Mouse (Mus musculus): ENCODE measurements around the gene Fzd4.

The Fzd4 gene

DNA sequence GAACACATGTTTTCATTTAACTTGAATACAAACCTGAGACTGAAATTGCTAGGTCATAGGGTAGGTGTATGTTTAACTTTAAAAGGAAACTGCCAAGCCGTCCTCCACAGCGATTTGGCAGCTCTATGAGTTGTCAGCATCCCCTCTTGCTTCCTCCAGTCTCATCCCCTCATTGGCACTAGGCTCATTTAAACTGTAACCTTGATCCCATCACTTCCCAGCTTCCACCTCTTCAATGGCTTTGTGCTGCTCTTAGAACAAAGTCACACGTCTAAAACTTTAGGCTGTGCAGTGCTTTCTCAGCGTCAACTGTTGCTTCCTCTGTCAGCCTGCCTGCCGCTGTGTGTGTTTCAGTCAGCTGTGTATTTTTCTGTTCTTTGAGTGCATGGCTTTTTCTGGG, 22.9 kb downstream of the Fzd4 start:
- DNase-seq (ENCODE audit: inconsistent ontology term): no peak

DNA sequence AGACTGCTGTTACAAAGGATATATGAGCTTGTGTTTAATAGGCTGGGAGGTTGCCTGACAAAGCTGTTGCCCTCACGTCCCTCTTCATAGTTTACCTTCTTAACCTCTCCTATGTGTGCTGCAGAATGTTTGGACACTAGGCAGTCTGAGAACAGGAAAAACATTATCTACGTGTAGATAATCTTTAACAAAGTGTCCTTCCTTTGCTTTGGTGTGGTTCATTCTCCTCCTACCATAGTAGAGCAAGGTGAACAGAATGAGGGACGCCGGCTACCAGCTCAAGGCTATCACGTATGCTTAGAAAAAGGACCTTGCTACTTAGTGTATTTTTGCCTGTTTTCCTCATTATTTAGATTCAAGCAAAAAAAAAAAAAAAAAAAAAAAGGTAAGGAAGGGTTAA, 24.6 kb downstream of the Fzd4 start:
- DNase-seq (ENCODE audit: inconsistent ontology term): no peak

DNA sequence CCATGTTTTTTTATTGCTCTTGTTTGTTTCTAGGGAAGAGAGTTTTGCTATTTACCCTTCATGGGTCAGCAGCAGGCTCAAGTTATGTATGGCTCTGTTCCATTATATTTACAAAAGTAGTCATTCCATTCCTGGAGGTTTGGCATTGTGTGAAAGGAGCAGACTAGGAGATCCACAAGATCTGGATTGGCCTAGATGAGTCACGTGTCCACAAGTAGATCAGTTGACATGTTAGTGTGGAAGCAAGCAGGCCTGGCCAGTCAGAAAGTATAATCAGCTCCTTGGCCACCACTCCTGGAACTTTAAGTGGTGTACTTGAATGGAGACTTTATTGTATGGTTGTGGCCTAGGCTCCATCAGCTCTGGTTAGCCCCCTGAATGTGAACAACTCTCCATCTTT, 25.2 kb downstream of the Fzd4 start:
- peak; percentile 22 for DNase-seq (ENCODE audit: inconsistent ontology term)

DNA sequence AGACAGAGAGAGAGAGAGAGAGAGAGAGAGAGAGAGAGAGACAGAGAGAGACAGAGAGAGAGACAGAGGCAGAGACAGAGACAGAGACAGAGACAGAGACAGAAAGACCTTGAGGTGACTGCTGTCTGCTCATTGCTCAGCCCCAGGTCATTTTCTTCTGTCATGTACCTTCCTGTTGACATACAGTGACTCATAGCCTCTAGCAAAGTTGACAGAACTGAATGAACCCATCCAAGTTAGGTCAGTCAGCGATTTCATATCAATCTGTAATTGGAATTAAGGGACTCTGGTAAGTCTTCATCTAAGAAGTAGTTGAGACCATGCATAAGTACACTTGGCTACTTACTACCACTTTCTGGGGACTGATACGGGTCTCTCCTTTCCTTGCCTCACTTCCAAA, 27.0 kb downstream of the Fzd4 start:
- no peak for DNase-seq (ENCODE audit: inconsistent ontology term)

DNA sequence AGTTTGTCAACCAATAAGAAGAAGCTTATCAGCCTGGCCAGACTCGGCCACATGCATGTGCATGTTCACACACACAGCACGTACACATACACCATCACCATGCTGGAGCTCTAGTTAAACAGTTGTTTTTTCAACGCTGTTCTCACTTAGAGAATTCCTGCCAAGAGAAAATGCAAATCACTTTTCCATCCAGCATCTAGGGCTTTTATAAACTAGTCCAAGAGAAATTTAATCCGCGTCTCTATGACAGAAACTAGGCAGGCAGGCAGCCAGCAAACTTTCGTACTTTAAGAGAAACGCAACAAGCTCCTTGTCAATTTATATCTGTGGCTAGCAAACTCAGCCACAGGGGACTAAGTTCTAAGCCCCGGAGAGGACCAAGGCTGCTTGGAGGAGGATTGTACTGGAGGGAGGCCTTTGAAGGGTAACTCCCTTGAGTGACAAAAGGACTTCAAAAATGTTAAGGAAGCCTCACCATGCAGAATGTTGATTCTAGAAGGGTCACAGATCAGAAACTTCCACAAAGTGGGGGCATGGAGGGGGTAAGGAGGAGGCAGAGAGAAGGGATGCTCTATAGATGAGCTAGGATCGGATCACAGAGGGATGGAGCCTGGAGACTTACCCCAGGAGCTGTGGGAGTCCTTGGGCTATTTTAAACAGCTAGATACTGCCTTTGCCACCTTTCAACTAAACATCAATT, 29.2 kb downstream of the Fzd4 start:
- no peak for DNase-seq (ENCODE audit: inconsistent ontology term)

DNA sequence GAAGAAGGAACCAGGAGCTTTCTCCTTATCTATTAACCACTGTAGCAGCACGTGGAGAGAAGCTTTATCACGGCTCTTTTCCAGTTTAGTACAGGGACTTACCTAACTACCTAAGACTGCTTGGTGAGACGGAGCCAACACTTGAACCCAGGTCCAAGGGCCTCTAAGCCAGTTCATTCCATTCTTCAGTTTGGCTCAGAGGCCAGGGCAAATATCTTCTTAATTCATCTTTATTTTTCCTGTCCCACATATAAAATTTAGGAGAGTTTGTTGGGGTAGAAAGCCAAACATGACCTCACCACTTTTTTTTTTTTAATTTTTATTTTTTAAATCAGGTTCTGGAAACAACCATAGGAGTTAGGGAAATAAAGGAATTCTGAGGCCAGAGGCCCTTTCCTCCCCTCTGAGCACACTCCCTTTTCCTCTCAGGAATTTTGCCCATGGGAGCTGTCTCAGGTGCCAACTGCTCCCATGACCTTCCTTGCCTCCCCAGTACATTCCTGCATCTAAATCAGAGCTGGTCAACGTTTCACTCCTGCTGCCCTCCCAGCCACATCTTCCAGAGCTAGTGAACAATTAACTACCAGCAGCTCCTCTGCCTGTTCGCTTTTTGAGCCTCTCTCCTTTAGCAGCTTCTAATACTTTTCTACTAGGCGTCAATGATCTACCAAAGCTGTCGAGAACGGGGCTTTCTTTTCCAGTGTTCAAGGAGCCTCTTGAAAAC, 29.9 kb downstream of the Fzd4 start:
- no peak for DNase-seq (ENCODE audit: inconsistent ontology term)

DNA sequence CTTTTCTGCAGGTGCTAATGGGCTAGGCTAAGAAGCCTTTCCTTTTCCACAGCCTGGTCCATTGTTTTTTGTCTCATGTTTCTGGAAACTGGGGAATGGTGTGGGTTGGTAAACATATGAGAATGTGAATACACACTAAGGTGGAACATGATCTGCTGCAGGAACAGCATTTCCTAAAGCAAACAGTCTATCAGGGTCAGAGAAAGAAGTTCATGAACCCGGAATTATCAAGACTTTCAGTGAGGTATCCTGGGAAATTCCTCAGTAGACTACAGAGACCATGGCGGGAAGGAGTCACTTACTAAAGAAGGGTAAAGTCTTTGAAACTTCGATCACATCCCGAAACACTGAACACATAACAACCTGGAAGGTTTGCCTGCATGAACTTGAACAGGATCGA, 32.2 kb downstream of the Fzd4 start:
- DNase-seq (ENCODE audit: inconsistent ontology term): no peak

DNA sequence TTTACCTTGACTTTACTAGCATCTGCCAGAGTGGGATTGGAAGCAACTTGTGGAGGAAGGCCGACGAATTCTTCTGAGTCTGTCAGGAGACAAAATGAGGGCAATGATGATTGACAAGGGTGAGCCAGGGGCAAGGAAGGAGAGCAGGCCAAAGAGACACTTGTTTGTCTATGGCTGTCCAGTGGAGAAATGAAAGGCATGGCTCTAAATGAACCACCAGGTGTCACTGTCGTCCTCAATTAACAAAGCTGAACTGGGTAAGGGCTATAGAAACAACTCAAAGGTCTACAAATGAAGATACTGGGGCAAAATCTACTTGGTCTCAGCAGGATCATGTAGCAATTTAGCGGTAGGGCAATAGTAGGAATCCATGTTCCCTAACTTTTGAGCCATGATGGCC, 33.4 kb downstream of the Fzd4 start:
- peak; percentile 38 for DNase-seq (ENCODE audit: inconsistent ontology term)

DNA sequence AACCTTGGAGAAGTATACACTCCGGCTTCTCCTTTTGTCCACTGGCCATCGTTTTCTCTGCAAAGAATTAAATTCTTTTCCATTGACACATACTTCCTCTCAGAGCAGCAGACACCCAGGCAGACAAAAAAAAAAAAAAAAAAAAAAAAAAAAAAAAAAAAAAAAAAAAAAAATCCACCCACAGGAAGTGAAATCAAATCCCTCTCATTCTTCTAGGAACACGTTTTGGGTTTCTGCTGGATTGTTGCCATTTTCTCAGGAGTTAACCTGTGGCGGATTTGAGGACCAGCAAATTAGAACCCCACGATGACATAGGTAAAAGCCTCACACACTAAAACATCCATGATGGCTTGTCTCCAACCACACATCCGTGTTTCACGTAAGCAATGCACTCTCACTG, 37.1 kb downstream of the Fzd4 start:
- DNase-seq (ENCODE audit: inconsistent ontology term): peak; percentile 65

DNA sequence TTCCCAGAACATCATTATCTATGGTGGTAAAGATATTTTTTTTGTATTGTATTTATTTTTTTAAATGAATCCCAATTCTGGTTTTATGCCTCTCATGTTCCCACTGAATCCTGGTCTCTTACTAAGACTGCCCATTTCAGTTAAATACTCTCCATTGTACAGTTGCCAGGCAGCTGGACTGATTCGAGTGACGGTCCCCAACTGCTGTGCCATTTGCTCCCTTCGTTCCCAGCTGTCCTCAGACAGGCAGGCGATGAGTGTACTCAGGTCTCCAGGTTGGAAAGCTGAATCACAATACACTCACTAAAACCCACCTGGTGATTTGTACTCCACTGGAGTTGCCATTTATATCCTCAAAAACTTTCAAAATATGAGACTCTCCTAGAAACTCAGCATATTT, 38.1 kb downstream of the Fzd4 start:
- no peak for DNase-seq (ENCODE audit: inconsistent ontology term)

DNA sequence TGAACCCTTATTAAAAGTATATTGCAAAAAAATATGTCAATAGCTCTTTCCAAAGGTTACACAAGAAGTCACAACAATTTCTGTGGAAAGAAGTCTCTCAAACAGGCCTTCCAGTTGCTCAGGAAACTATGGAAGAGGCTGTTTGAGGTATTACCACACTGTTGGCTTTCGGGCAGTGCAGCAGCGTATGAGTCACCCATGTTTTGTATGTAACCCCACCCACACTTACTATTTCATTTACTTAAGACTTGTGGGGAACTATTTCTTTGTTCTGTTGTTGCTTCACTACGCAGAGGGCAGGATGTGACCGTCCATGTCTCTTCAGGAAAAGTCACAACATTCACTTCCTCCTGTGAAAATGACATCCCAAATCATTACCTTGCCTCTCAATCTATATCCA, 41.0 kb downstream of the Fzd4 start:
- DNase-seq (ENCODE audit: inconsistent ontology term): no peak

DNA sequence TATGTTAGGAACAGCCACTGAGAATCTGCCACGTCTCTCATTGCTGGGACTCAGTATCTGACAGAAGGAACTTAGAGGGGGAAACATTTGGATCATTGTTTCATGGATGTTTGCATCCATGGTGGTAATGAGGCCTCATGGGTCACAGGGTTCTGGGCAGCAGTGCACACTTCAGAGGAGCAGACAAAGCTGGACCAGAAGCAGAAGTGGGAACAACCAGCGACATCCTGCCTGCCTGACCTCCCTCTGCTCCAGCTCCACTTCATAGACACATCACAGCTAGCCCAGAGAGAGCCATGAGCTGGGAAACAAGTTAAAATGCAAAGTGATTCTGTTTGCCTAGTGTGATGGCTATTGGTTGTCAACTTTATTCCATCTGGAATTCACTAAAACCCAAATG, 46.2 kb downstream of the Fzd4 start:
- no peak for DNase-seq (ENCODE audit: inconsistent ontology term)

DNA sequence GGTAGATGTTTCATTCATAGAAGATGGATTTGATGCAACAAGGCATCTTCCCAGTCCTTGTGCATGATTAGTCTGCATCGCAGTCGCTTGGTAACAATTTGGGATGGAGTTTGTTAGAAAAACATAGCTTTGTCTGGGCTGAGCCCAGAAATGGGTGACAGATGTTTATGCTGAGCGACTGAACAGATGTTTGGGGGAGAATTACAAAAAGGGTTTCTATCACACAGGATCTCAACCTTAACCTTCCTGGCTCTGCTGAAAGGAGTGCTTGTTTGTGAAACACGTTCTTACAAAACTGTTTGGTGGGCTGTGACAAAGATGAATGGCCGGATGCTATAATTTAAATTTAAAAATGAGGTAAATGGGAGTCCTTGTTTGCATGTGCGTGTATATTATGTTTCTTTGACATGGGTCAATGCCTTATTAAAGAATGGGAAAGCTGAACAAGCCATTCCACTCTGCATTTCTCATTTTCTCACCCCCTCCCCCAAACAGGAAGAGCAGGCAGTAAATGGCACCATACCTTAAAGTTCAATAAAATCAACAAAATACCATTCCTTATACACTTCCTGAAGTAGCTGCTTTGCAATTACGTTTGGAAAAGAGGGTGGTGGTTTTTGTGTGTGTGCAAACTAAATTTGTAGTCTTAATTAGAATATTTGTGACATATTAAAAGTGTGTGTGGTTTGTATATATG, 52.4 kb downstream of the Fzd4 start:
- DNase-seq (ENCODE audit: inconsistent ontology term): no peak

DNA sequence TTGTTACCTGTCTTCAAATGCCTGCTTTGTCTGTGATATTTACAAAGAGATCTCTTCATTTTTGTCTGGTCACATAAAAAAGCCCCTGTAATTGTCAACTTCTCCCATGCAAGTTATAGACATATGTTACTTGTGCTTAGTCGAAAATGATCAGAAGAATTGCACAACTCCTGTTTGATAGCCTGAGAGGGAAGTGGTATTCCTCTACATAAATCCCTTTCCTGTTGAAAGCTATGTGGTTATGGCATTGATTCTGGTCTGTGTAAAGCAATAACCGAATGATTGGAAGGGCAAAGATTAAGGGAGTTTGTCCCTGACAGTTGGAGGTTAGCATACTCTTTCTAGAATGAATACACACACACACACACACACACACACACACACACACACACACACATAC, 55.5 kb downstream of the Fzd4 start:
- no peak for DNase-seq (ENCODE audit: inconsistent ontology term)

DNA sequence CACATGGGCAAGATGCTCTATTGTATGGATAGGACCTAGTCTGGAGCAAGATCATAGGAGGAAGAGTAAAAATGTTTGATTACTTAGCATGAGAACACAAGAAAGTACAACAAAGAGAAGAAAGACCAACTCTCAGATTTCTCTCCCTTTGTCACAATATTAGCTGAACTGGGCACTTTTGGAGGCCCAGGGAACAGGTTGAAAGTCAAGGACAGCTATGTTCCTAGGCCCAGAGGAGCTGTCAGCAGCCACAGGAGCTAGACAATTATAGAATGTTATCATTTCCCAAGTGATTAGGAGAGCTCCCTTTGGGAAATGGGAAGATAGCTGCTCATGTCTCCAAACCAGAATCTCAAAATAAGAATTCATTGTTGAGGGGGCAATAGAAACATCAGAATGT, 56.8 kb downstream of the Fzd4 start:
- DNase-seq (ENCODE audit: inconsistent ontology term): no peak

DNA sequence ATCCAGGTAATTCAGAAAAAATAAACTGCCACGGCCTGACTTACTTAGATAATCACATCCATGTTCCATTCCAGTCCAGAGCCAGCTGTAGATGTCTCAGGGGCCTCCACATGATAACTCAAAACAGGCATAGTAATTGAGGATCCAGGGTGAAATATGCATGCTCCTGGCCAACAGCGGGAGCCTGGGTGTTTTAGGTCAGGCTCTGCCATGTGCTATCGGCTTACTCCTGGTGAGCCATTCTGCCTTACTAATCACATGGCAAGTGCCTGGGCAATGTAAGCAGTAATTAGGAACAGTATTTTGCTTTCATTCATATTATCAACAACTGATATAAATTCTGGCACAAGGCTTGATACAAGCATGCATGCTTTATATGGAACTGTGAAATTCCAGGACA, 57.2 kb downstream of the Fzd4 start:
- no peak for DNase-seq (ENCODE audit: inconsistent ontology term)
